Mouse (Mus musculus): Measurements from ENCODE around the gene Ppp2r1a.

- TF ChIP-seq POLR2A (IDR thresholded peaks at IDR 0.05; ENCODE audit: low read depth, low read length), result no peak
- no peak for TF ChIP-seq CTCF (IDR thresholded peaks at IDR 0.05; ENCODE audit: borderline replicate concordance, insufficient read depth, low read length)
Observed at GRCm38 (mm10) chr17:20946026-20946565, 985 bp downstream of the Ppp2r1a start.

Measured in embryonic fibroblast, embryonic 13.5 days (primary cell).